ENCODE assay signal across 16 mouse cellular contexts in genomic region chr19:47452211-47452610, GRCm38 (mm10). TPM values are rescaled to one million over a fixed set of nuclear protein-coding genes. Genes with fewer than 3 reads are reported as not detected.
A peak's percentile ranks its signal among the peaks of the same experiment; 100 is the strongest.
DNase-seq lines count a peak whose midpoint lies in the region; ATAC-seq and TF ChIP-seq lines count a peak whose summit lies in the region.
"Had no signal": no experiment of that assay in that cellular context is flagged by ENCODE, and none has a peak within 500 bp of the region (broad histone marks: within the 10 kb centered on the region; RNA-seq: fewer than 3 reads in every experiment).

No protein-coding gene starts in this region.

- TF ChIP-seq CTCF in gastrocnemius, adult 2 months (IDR thresholded peaks at IDR 0.05): no peak
- TF ChIP-seq CTCF in lung, adult 2 months (IDR thresholded peaks at IDR 0.05; ENCODE audit: insufficient read depth, low read length): no peak
- no peak for TF ChIP-seq CTCF in thymus, adult 2 months (IDR thresholded peaks at IDR 0.05; ENCODE audit: borderline replicate concordance, control insufficient read depth, extremely low read depth, insufficient read depth, low read length, poor library complexity)

- ATAC-seq in forebrain, embryonic 16.5 days: no peak
- ATAC-seq: forebrain, postnatal 0 days had no signal

- intact Hi-C loops in gastrocnemius, adult 2 months (cut with DNase I): no loop called here

- H3K4me3 ChIP-seq in gastrocnemius, adult 2 months: no peak overlapping the region
- H3K4me3 ChIP-seq in lung, adult 2 months (replicated peaks; ENCODE audit: extremely low read depth, low read depth, low read length): no peak overlapping the region
- H3K4me3 ChIP-seq in forebrain, embryonic 16.5 days (replicated peaks; ENCODE audit: low read length): no peak overlapping the region
- no peak overlapping the region for H3K4me3 ChIP-seq in thymus, adult 2 months (ENCODE audit: control insufficient read depth, insufficient read depth, low read length)
- H3K4me3 ChIP-seq: hindbrain, embryonic 13.5 days; midbrain, embryonic 12.5 days had no signal

- no peaks in the 10 kb centered on the region for H3K9me3 ChIP-seq in forebrain, embryonic 16.5 days (ENCODE audit: control insufficient read depth, low read length)
- H3K9me3 ChIP-seq: hindbrain, embryonic 13.5 days; midbrain, embryonic 12.5 days had no signal

- peaks cover 56% of the 10 kb centered on the region for H3K4me1 ChIP-seq in lung, adult 2 months (ENCODE audit: control insufficient read depth, insufficient read depth, low read length)
- peaks cover 29% of the 10 kb centered on the region for H3K4me1 ChIP-seq in forebrain, embryonic 16.5 days (replicated peaks; ENCODE audit: control insufficient read depth, insufficient read depth, low read length)
- H3K4me1 ChIP-seq in thymus, adult 2 months (replicated peaks; ENCODE audit: control insufficient read depth, insufficient read depth, low read length): peaks cover 81% of the 10 kb centered on the region

- no peak overlapping the region for H3K4me2 ChIP-seq in forebrain, embryonic 16.5 days (ENCODE audit: low read length)
- H3K4me2 ChIP-seq: hindbrain, embryonic 13.5 days; lung, embryonic 14.5 days; midbrain, embryonic 12.5 days had no signal

- peak overlapping the region; percentile 91 for H3K27ac ChIP-seq in gastrocnemius, adult 2 months
- H3K27ac ChIP-seq in forebrain, embryonic 16.5 days (ENCODE audit: low read length): no peak overlapping the region
- H3K27ac ChIP-seq in thymus, adult 2 months (ENCODE audit: control insufficient read depth, insufficient read depth, low read length): no peak overlapping the region
- H3K27ac ChIP-seq: hindbrain, embryonic 13.5 days; midbrain, embryonic 12.5 days had no signal

- no peaks in the 10 kb centered on the region for H3K27me3 ChIP-seq in forebrain, embryonic 16.5 days (replicated peaks; ENCODE audit: control insufficient read depth, insufficient read depth, low read length)
- H3K27me3 ChIP-seq in thymus, adult 2 months (ENCODE audit: control insufficient read depth, insufficient read depth, low read length): no peaks in the 10 kb centered on the region

- no peak for TF ChIP-seq POLR2A in lung, adult 2 months (IDR thresholded peaks at IDR 0.05; ENCODE audit: borderline replicate concordance, extremely low read depth, low read depth, low read length)
- TF ChIP-seq POLR2A in thymus, adult 2 months (IDR thresholded peaks at IDR 0.05; ENCODE audit: control insufficient read depth, extremely low read depth, insufficient read depth, low read length, poor library complexity): no peak

- 34% methylated on average over 7 of the region's 7 CpGs for WGBS in lung, adult 2 months
- WGBS in forebrain, embryonic 16.5 days: 76% methylated on average over 7 of the region's 7 CpGs
- 81% methylated on average over 7 of the region's 7 CpGs for WGBS in thymus, adult 2 months

- H3K9ac ChIP-seq in forebrain, embryonic 16.5 days (replicated peaks; ENCODE audit: low read depth, low read length): no peak overlapping the region
- H3K9ac ChIP-seq: forebrain, postnatal 0 days; hindbrain, embryonic 13.5 days; lung, embryonic 14.5 days; midbrain, embryonic 12.5 days had no signal

- no peaks in the 10 kb centered on the region for H3K36me3 ChIP-seq in forebrain, embryonic 16.5 days (ENCODE audit: control insufficient read depth, insufficient read depth)
- no peaks in the 10 kb centered on the region for H3K36me3 ChIP-seq in thymus, adult 2 months (ENCODE audit: control insufficient read depth, insufficient read depth, low read length)
- H3K36me3 ChIP-seq: hindbrain, embryonic 13.5 days; midbrain, embryonic 12.5 days had no signal

- DNase-seq in gastrocnemius, adult 2 months: peak; percentile 67
- no peak for DNase-seq in gastrocnemius, postnatal 25 days
- peak; percentile 69 to 84 for DNase-seq in lung, adult 18-20 months
- DNase-seq in lung, adult 2 months: no peak
- peak; percentile 64 to 74 for DNase-seq in kidney, postnatal 36 days
- no peak for DNase-seq in urinary bladder, postnatal 25 days (ENCODE audit: low spot score)
- no peak for DNase-seq in thymus, adult 2 months
- DNase-seq: cerebellum, adult 18-20 months; forebrain, postnatal 0 days; gastrocnemius, postnatal 10 days; lung, embryonic 14.5 days; right cerebral cortex, postnatal 4 days; thymus, postnatal 14 days had no signal

RNA-seq across cellular contexts. Expression of gene Sh3pxd2a, which starts 12.0 kb away (rescaled TPM):
- 10 to 100 TPM; 37.7 to 44.7 TPM for total RNA-seq in gastrocnemius, adult 2 months (2021)
- total RNA-seq in gastrocnemius, postnatal 25 days (2021): 10 to 100 TPM; 37.8 to 46.3 TPM
- 36.9 and 40.9 TPM in 2 replicates for polyA plus RNA-seq in lung, adult 2 months (2012; rRNA removed)
- 2.1 and 2.2 TPM in 2 replicates for polyA plus RNA-seq in forebrain, embryonic 16.5 days (2015; fragmentation: Nextera tagmentation; extraction: Ambion mirVana)
- 19.4 and 21.0 TPM in 2 replicates for polyA plus RNA-seq in thymus, adult 2 months (2012; rRNA removed)

Comparison
In these comparisons a context has a peak if more than half of its experiments do, and no peak if none do; other contexts are left out.
1. DNase-seq: peak in gastrocnemius, adult 2 months (single experiment), lung, adult 18-20 months (2 of 2) and kidney, postnatal 36 days (2 of 2); none in gastrocnemius, postnatal 25 days (single experiment), lung, adult 2 months (single experiment), urinary bladder, postnatal 25 days (single experiment) and thymus, adult 2 months (single experiment).